Mouse (Mus musculus) neural tube, embryonic 12.5 days (tissue): ENCODE results near the gene Gm18596. TPM values are rescaled to one million over a fixed set of nuclear protein-coding genes. Genes with fewer than 3 reads are reported as not detected.
"Not testable (repeated sequence)": the region's sequence is repeated elsewhere in the genome, so short reads cannot be mapped to it uniquely, and the experiment has no call there.

Source experiments
- ATAC-seq: fragments of 200-750 bp; cut with Nextera tagmentation; 2 replicates; pipeline ENCODE4 v1.8.0; 2017; ENCODE audit warnings: low read depth, mild to moderate bottlenecking, moderate TSS enrichment, moderate library complexity; ENCODE audit not compliant: low FRiP score
- H3K27ac ChIP-seq: fragments of 300-500 bp; sonication (generic); 2 replicates; pipeline ENCODE4 v1.5.1; 2016
- H3K27me3 ChIP-seq: fragments of 300-500 bp; sonication (generic); replicated peaks from 2 replicates; pipeline ENCODE4 v1.6.1; 2016; ENCODE audit warnings: mild to moderate bottlenecking
- H3K36me3 ChIP-seq: fragments of 300-500 bp; sonication (generic); 2 replicates; pipeline ENCODE4 v1.6.1; 2016; ENCODE audit warnings: mild to moderate bottlenecking
- H3K4me1 ChIP-seq: fragments of 300-500 bp; sonication (generic); 2 replicates; pipeline ENCODE4 v1.6.1; 2016
- H3K4me2 ChIP-seq: fragments of 300-500 bp; sonication (generic); replicated peaks from 2 replicates; pipeline ENCODE4 v1.6.1; 2016; ENCODE audit warnings: mild to moderate bottlenecking
- H3K4me3 ChIP-seq: fragments of 300-500 bp; sonication (generic); 2 replicates; pipeline ENCODE4 v1.5.1; 2016
- H3K9ac ChIP-seq: fragments of 300-500 bp; sonication (generic); 2 replicates; pipeline ENCODE4 v1.6.1; 2016; ENCODE audit warnings: mild to moderate bottlenecking
- H3K9me3 ChIP-seq: fragments of 300-500 bp; sonication (generic); 2 replicates; pipeline ENCODE4 v1.6.1; 2016; ENCODE audit warnings: mild to moderate bottlenecking
- WGBS: fragments of 180-500 bp; shearing (Covaris S2); methylation state at CpG from one replicate; pipeline ENCODE4 v1.1.7; 2016; 5-methylcytosine and 5-hydroxymethylcytosine counted together
- polyA plus RNA-seq: library from polyadenylated mRNA; unstranded; fragments of >200 nt; fragmentation: Nextera tagmentation; extraction: Ambion mirVana; gene quantifications from 2 replicates; pipeline ENCODE4 v1.2.1, GENCODE M21; 2016

Gm18596 gene
- polyA plus RNA-seq, 1 experiment from 2014 or later = not detected

DNA sequence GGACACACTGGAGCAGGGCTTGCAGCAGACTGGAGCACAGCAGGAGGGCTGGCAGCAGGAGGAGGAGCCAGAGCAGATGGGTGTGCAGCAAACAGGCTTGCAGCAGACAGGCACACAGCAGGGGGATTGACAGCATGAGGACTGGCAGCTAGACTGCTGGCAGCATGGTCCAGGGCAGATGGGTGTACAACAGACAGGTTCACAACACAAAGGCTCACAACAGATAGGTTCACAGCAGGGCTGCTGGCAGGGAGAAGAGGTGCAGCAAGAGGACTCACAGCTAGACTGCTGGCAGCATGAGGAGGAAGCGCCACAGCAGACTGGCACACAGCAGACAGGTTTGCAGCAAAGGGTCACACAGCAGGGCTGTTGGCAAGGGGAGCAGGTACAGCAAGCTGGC lies 8.2 kb upstream of the Gm18596 start:
- ATAC-seq, H3K4me2 ChIP-seq, H3K9ac ChIP-seq, H3K36me3 ChIP-seq, H3K9me3 ChIP-seq, H3K27ac ChIP-seq, H3K4me3 ChIP-seq, H3K27me3 ChIP-seq, H3K4me1 ChIP-seq: not testable (repeated sequence)
- 93% methylated on average over 1 of the region's 1 CpGs for WGBS

- Histone ChIP-seq H3K4me2 (no peak overlapping the region), H3K4me1 (no peaks in the 10 kb centered on the region), H3K27ac (no peak overlapping the region), H3K4me3 (no peak overlapping the region), H3K9ac (no peak overlapping the region), H3K27me3 (no peaks in the 10 kb centered on the region), H3K9me3 (peaks cover 6% of the 10 kb centered on the region; the same call in 1 of the 2 replicates), H3K36me3 (no peaks in the 10 kb centered on the region)
- WGBS = 90% methylated on average over 4 of the region's 4 CpGs
- no peak for ATAC-seq
Observed at GRCm38 (mm10) chr10:77738929-77739328, 3.5 kb downstream of the Gm18596 start.

DNA sequence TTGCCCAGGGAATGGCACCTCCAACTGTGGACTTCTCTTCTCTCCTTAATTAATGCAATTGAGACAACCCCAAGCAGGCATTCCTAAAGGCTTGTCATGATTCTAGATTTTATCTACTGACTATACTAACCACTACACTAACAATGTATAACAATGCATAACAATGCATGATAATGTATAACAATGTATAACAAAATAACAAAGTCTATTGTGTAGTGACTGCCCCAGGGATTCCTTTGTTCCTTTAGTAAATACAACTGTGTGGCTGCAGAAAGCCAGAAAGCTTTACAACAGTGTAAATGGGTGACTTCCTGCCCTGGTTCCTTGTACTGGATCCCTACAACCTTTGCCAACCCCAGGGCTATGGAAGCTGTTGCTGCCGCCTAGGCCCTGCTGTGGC lies 6.5 kb downstream of the Gm18596 start:
- Histone ChIP-seq H3K9ac (no peak overlapping the region), H3K27me3 (no peaks in the 10 kb centered on the region), H3K27ac (no peak overlapping the region), H3K36me3 (no peaks in the 10 kb centered on the region), H3K4me3 (no peak overlapping the region), H3K4me1 (no peaks in the 10 kb centered on the region), H3K9me3 (peaks cover 6% of the 10 kb centered on the region; the same call in 1 of the 2 replicates), H3K4me2 (no peak overlapping the region)
- WGBS = 79% methylated on average over 1 of the region's 1 CpGs
- ATAC-seq = no peak

DNA sequence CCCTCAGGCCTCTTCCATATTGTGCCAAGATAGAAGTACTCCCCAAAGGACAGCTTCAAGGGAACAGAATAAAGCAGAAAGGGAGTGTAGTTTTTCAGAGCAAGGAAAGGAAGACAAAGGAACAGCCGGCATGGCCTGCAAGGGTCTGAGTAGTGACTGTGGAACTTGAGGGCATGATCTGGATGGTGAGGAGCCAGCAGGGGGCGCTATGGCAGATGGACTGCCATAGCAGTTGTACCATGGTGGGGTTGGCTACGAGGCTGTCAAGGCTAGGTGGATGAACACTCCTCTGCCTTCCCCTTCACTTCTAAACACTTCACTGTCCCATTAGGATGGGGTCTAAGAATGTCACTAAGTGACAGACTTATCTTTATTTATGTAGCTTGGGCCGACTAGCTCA lies 13.2 kb downstream of the Gm18596 start:
- no peak overlapping the region for H3K9ac ChIP-seq
- no peak overlapping the region for H3K4me2 ChIP-seq
- no peak for ATAC-seq
- no peak overlapping the region for H3K27ac ChIP-seq
- no peak overlapping the region for H3K4me3 ChIP-seq
- no peaks in the 10 kb centered on the region for H3K9me3 ChIP-seq
- no peaks in the 10 kb centered on the region for H3K36me3 ChIP-seq
- no peaks in the 10 kb centered on the region for H3K4me1 ChIP-seq
- 52% methylated on average over 4 of the region's 4 CpGs for WGBS
- H3K27me3 ChIP-seq = no peaks in the 10 kb centered on the region

DNA sequence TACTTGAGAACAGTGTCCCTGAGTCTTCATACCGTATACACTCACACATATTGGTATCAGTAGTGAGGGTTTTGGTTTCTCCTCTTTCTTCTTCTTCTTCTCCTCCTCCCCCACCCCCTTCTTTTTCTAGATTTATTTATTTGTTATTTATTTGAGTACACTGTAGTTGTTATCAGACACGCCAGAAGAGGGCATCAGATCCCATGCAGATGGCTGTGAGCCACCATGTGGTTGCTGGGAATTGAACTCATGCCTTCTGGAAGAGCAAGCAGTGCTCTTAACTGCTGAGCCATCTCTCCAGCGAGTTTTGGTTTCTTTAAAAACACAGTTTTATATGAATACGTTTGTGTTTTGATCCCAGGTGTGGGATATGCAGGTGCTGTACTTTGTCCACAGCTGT lies 14.2 kb downstream of the Gm18596 start:
- Histone ChIP-seq H3K9me3 (no peaks in the 10 kb centered on the region), H3K27ac (no peak overlapping the region), H3K27me3 (no peaks in the 10 kb centered on the region), H3K4me1 (no peaks in the 10 kb centered on the region), H3K4me2 (no peak overlapping the region), H3K9ac (no peak overlapping the region), H3K36me3 (no peaks in the 10 kb centered on the region), H3K4me3 (no peak overlapping the region)
- 69% methylated on average over 4 of the region's 4 CpGs for WGBS
- no peak for ATAC-seq

- WGBS = 53% methylated on average over 3 of the region's 3 CpGs
- Histone ChIP-seq H3K9ac (no peak within 1 kb of the TSS), H3K4me1 (no peaks in the 10 kb centered on the region), H3K27ac (no peak within 1 kb of the TSS), H3K9me3 (no peaks in the 10 kb centered on the region), H3K4me2 (no peak within 1 kb of the TSS), H3K4me3 (no peak within 1 kb of the TSS), H3K27me3 (no peaks in the 10 kb centered on the region), H3K36me3 (no peaks in the 10 kb centered on the region)
- no peak for ATAC-seq
Observed at GRCm38 (mm10) chr10:77726186-77726585, 16.3 kb downstream of the Gm18596 start, which contains the start of gene Gm10100. Gene Gm10100, plus strand, starts transcription at chr10:77726486.

DNA sequence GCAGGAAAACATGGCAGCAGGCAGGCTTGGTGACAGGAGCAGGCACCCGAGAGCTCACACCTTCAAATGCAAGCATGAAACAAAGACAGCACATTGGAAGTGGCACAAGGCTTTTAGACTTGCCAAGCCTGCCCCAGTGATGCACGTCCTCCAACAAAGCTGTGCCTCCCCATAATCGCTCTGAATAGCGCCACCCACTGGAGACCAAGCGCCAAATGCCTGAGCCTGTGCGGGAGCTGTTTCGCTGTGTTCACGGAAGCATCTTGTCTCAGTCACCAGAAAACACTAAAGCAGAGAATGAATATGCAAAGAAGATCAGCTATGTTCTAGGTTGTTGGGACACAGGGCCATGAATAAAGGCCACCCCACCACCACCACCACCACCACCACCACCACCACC lies 17.6 kb downstream of the Gm18596 start:
- H3K4me2 ChIP-seq = no peak overlapping the region
- H3K4me3 ChIP-seq = no peak overlapping the region
- 75% methylated on average over 8 of the region's 8 CpGs for WGBS
- ATAC-seq = no peak
- no peaks in the 10 kb centered on the region for H3K9me3 ChIP-seq
- no peaks in the 10 kb centered on the region for H3K36me3 ChIP-seq
- H3K9ac ChIP-seq = no peak overlapping the region
- no peaks in the 10 kb centered on the region for H3K4me1 ChIP-seq
- H3K27me3 ChIP-seq = no peaks in the 10 kb centered on the region
- no peak overlapping the region for H3K27ac ChIP-seq

DNA sequence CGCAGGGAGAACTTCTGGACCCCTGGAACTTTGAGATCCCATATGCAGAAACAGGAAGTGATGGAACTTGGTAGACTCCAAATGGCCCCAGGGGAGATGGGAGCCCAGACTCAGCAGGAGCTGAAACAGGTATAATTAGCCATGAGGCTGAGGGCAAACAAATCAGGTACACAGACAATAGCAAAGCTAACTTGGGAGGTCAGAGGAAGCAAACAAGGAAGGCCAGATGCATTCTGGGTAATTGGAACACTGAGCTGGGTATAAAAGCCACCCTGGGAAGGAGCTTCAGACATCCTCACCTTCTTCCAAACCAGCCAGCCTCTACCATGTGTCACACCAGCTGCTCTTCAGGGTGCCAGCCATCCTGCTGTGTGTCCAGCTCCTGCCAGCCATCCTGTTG lies 22.1 kb downstream of the Gm18596 start, which contains the start of gene Krtap12-1:
Gene Krtap12-1, plus strand, starts transcription at position 301 of the 400 bp plus-strand sequence.
- H3K27ac ChIP-seq, H3K9me3 ChIP-seq, H3K4me2 ChIP-seq, H3K4me1 ChIP-seq, H3K36me3 ChIP-seq, H3K4me3 ChIP-seq, H3K27me3 ChIP-seq, H3K9ac ChIP-seq, ATAC-seq: not testable (repeated sequence)
- WGBS = 86% methylated on average over 1 of the region's 1 CpGs

DNA sequence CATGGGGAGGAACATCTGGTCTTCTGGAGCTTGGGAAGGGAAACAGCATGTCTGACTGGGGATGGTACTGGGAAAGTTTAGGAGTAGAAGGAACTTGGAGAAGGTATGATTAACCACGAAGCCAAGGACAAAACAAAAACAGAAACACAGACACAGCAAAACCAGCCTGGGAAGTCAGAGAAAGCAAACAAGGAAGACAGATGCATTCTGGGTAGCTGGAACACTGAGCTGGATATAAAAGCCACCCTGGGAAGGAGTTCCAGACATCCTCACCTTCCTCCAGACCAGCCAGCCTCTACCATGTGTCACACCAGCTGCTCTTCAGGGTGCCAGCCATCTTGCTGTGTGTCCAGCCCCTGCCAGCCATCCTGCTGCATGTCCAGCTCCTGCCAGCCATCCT lies 26.9 kb downstream of the Gm18596 start, which contains the start of gene Gm10142:
Gene Gm10142, plus strand, starts transcription at position 301 of the 400 bp plus-strand sequence.
- no peak within 1 kb of the TSS for H3K4me2 ChIP-seq
- no peak within 1 kb of the TSS for H3K9ac ChIP-seq
- no peak within 1 kb of the TSS for H3K4me3 ChIP-seq
- no peaks in the 10 kb centered on the region for H3K36me3 ChIP-seq
- no peaks in the 10 kb centered on the region for H3K27me3 ChIP-seq
- WGBS = 88% methylated on average over 1 of the region's 1 CpGs
- ATAC-seq = no peak
- H3K9me3 ChIP-seq = no peaks in the 10 kb centered on the region
- H3K27ac ChIP-seq = no peak within 1 kb of the TSS
- no peaks in the 10 kb centered on the region for H3K4me1 ChIP-seq

- Histone ChIP-seq H3K9me3 (no peaks in the 10 kb centered on the region), H3K4me2 (no peak overlapping the region), H3K9ac (no peak overlapping the region), H3K27me3 (no peaks in the 10 kb centered on the region), H3K4me3 (no peak overlapping the region), H3K27ac (no peak overlapping the region), H3K36me3 (no peaks in the 10 kb centered on the region), H3K4me1 (no peaks in the 10 kb centered on the region)
- ATAC-seq = no peak
- 72% methylated on average over 4 of the region's 4 CpGs for WGBS
Observed at GRCm38 (mm10) chr10:77713734-77714133, 28.7 kb downstream of the Gm18596 start.

DNA sequence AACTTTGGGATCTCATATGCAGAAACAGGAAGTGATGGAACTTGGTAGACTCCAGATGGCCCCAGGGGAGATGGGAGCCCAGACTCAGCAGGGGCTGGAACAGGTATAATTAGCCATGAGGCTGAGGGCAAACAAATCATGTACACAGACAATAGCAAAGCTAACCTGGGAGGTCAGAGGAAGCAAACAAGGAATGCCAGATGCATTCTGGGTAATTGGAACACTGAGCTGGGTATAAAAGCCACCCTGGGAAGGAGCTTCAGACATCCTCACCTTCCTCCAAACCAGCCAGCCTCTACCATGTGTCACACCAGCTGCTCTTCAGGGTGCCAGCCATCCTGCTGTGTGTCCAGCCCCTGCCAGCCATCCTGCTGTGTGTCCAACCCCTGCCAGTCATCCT lies 31.3 kb downstream of the Gm18596 start, which contains the start of gene Gm10024:
Gene Gm10024, plus strand, starts transcription at position 301 of the 400 bp plus-strand sequence.
- H3K4me1 ChIP-seq, H3K27ac ChIP-seq, ATAC-seq, H3K36me3 ChIP-seq, H3K27me3 ChIP-seq, H3K9ac ChIP-seq, H3K4me3 ChIP-seq, H3K4me2 ChIP-seq, H3K9me3 ChIP-seq: not testable (repeated sequence)

GRCm38 (mm10) chr10:77709831-77710230 lies 32.6 kb downstream of the Gm18596 start:
- no peaks in the 10 kb centered on the region for H3K27me3 ChIP-seq
- no peak overlapping the region for H3K9ac ChIP-seq
- H3K4me1 ChIP-seq = no peaks in the 10 kb centered on the region
- H3K27ac ChIP-seq = no peak overlapping the region
- no peak overlapping the region for H3K4me3 ChIP-seq
- H3K36me3 ChIP-seq = no peaks in the 10 kb centered on the region
- peaks cover 8% of the 10 kb centered on the region for H3K9me3 ChIP-seq
- 84% methylated on average over 3 of the region's 3 CpGs for WGBS
- H3K4me2 ChIP-seq = no peak overlapping the region
- no peak for ATAC-seq

- ATAC-seq = no peak
- no peaks in the 10 kb centered on the region for H3K4me1 ChIP-seq
- no peak within 1 kb of the TSS for H3K4me3 ChIP-seq
- H3K27me3 ChIP-seq = no peaks in the 10 kb centered on the region
- H3K27ac ChIP-seq = no peak within 1 kb of the TSS
- WGBS = 87% methylated on average over 1 of the region's 1 CpGs
- no peak within 1 kb of the TSS for H3K9ac ChIP-seq
- H3K9me3 ChIP-seq = peaks cover 18% of the 10 kb centered on the region
- H3K36me3 ChIP-seq = no peaks in the 10 kb centered on the region
- H3K4me2 ChIP-seq = no peak within 1 kb of the TSS
Observed at GRCm38 (mm10) chr10:77706326-77706725, 36.1 kb downstream of the Gm18596 start, which contains the start of gene Gm10272. Gene Gm10272, plus strand, starts transcription at chr10:77706626.
